Mouse (Mus musculus) heart, adult 2 months (tissue): ENCODE results near the gene Olfr1418. TPM values are rescaled to one million over a fixed set of nuclear protein-coding genes. Genes with fewer than 3 reads are reported as not detected.

ENCODE experiments used
- DNase-seq, 2 experiments: peaks; one replicate each; pipeline ENCODE4 v3.0.0; 2021
- H3K27ac ChIP-seq: fragments of 200-600 bp; 2 replicates; pipeline ENCODE4 v1.8.1; 2022
- H3K27me3 ChIP-seq: fragments of 200-500 bp; 2 replicates; pipeline ENCODE4 v1.6.1; 2012; ENCODE audit warnings: mild to moderate bottlenecking, low read length, inconsistent platforms, mixed read lengths; ENCODE audit not compliant: control insufficient read depth, insufficient read depth
- H3K36me3 ChIP-seq: fragments of 200-500 bp; 2 replicates; pipeline ENCODE4 v1.6.1; 2012; ENCODE audit warnings: low read length, inconsistent platforms; ENCODE audit not compliant: control insufficient read depth, insufficient read depth
- H3K4me1 ChIP-seq: fragments of 200-500 bp; 2 replicates; pipeline ENCODE4 v1.6.1; 2011; ENCODE audit warnings: low read length; ENCODE audit not compliant: control insufficient read depth, insufficient read depth
- H3K4me3 ChIP-seq: fragments of 200-600 bp; 2 replicates; pipeline ENCODE4 v1.8.1; 2022
- H3K79me2 ChIP-seq: fragments of 200-500 bp; replicated peaks from 2 replicates; pipeline ENCODE4 v1.6.1; 2012; ENCODE audit warnings: mild to moderate bottlenecking, inconsistent platforms, low read length, moderate library complexity, mixed read lengths; ENCODE audit not compliant: control insufficient read depth, insufficient read depth
- H3K9ac ChIP-seq: fragments of 200-500 bp; 2 replicates; pipeline ENCODE4 v1.6.1; 2012; ENCODE audit warnings: low read depth, mild to moderate bottlenecking, control low read depth, inconsistent platforms, low read length, mixed read lengths
- CTCF ChIP-seq: fragments of 200-600 bp; IDR thresholded peaks from 2 replicates; pipeline ENCODE4 v1.8.1; 2022; ENCODE audit warnings: antibody characterized with exemption, mild to moderate bottlenecking, moderate library complexity
- EP300 ChIP-seq: fragments of 200-500 bp; IDR thresholded peaks from 2 replicates; pipeline ENCODE4 v1.6.1; 2011; ENCODE audit warnings: low read depth, low read length, control low read depth; ENCODE audit not compliant: insufficient read depth
- POLR2A ChIP-seq: fragments of 200-500 bp; IDR thresholded peaks from 2 replicates; pipeline ENCODE4 v1.6.1; 2011; ENCODE audit warnings: mild to moderate bottlenecking, low read depth, low read length, control low read depth; ENCODE audit not compliant: insufficient read depth
- WGBS: fragments of 180-500 bp; shearing (Covaris S2); methylation state at CpG from one replicate; pipeline ENCODE4 v1.1.7; 2018; 5-methylcytosine and 5-hydroxymethylcytosine counted together
- intact Hi-C: fragments of 180-260 bp; cut with DNase I; formaldehyde crosslinking; loops from one replicate; pipeline ENCODE4 v1.15.1; 2025
- polyA plus RNA-seq: library from polyadenylated mRNA; depleted of rRNA; stranded (reverse); fragments of >200 nt; gene quantifications from 2 replicates; pipeline ENCODE4 v1.2.3, GENCODE M21; 2012
- total RNA-seq, 2 experiments: library from RNA; stranded (reverse); gene quantifications; 2 replicates each; pipeline ENCODE4 v1.2.3; 2021

Gene Olfr1418
- total and polyA plus RNA-seq, 3 experiments, result not detected

DNA sequence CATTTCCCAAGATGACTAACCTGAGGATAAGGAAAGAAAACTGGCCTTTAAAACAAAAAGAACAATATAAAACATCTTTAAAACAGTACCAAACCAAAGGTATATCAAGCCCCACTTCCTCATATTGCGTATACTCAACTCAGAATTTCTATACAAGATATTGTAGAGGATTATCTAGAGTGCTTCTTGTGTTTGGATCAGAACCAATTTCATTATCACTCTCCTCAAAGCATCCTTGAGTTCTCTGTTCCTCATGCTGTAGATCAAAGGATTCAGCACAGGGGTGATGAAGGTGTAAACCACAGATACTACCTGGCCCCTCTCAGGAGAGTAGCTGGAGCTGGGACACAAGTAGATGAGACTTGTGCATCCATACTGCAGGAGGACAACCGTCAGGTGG, 6.0 kb downstream of the Olfr1418 start:
- Histone ChIP-seq H3K4me1 (no peaks in the 10 kb centered on the region), H3K27ac (no peak overlapping the region), H3K27me3 (no peaks in the 10 kb centered on the region), H3K4me3 (no peak overlapping the region), H3K36me3 (no peaks in the 10 kb centered on the region), H3K79me2 (no peaks in the 10 kb centered on the region), H3K9ac (no peak overlapping the region)
- intact Hi-C loops, result no loop called here
- TF ChIP-seq CTCF (no peak), EP300 (no peak), POLR2A (no peak)
- 87% methylated on average over 2 of the region's 2 CpGs for WGBS
- no peak for DNase-seq

DNA sequence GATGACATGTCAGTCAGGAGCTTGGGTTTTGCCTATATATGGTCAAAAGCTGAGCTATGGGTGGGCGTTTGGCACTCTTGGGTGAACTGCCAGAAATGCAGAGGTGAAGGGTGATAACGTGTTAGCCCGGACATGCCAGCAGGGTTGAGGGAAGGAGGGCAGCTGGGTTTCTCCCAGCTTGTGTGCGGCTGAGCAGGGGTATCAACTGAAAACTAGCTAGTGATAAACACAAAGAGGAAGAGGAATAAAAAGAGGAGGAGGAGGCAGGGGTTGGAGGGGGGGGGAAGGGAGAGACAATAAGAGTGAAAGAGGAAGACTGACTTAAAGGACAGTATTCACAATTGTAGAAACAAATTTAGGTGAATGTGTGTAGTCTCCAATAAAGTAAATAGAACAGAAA, 8.2 kb downstream of the Olfr1418 start:
- Histone ChIP-seq H3K4me3 (no peak overlapping the region), H3K79me2 (no peaks in the 10 kb centered on the region), H3K27me3 (no peaks in the 10 kb centered on the region), H3K27ac (no peak overlapping the region), H3K36me3 (no peaks in the 10 kb centered on the region), H3K9ac (no peak overlapping the region), H3K4me1 (no peaks in the 10 kb centered on the region)
- intact Hi-C loops, result no loop called here
- no peak for DNase-seq
- WGBS, result 20% methylated on average over 4 of the region's 4 CpGs
- no peak for TF ChIP-seq EP300
- TF ChIP-seq POLR2A, result no peak
- TF ChIP-seq CTCF, result no peak

DNA sequence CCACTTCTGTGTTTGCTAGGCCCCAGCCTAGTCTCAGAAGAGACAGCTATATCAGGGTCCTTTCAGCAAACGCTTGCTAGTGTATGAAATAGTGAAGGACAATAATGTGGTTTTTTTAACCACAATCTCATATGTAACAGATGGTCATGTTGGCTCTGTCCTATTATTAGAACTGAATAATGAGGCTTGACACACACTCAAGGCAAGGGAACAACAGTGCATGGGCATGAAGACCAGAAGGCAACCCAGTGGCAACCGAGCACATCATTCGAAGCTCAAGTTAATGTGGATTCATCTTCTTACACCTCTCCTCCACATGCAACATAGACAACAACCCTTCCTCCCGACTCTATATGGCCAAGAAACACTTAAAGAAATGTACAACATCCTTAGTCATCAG, 14.5 kb downstream of the Olfr1418 start:
- no peak for DNase-seq
- Histone ChIP-seq H3K9ac (no peak overlapping the region), H3K27me3 (no peaks in the 10 kb centered on the region), H3K27ac (no peak overlapping the region), H3K79me2 (no peaks in the 10 kb centered on the region), H3K36me3 (no peaks in the 10 kb centered on the region), H3K4me3 (no peak overlapping the region), H3K4me1 (no peaks in the 10 kb centered on the region)
- intact Hi-C loops, result no loop called here
- TF ChIP-seq CTCF (no peak), EP300 (no peak), POLR2A (no peak)
- 75% methylated on average over 4 of the region's 4 CpGs for WGBS

DNA sequence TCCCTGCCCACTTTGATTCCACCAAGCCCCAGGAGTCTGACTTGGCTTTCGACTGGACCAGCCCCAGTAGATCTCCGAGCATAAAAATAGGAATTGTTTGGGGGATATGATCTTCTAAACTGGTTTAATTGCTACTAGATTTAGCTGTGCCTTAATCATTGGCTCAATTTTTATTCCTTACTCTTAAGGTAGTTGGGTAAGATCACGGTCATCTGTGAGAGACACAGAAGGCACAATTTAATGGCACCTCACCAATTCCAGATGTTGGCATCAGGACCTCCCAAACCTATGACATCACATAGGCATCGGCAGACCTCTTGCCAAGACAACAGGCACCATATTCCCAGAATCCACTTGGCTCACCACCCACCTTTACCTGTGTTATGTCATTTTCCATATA, 21.7 kb downstream of the Olfr1418 start, which contains the start of gene Olfr1417:
Gene Olfr1417, minus strand, starts transcription at position 101 of the 400 bp plus-strand sequence.
- no peaks in the 10 kb centered on the region for H3K4me1 ChIP-seq
- TF ChIP-seq EP300 (no peak), CTCF (no peak), POLR2A (no peak)
- H3K27ac ChIP-seq, result no peak within 1 kb of the TSS
- intact Hi-C loops, result no loop called here
- no peak within 1 kb of the TSS for H3K4me3 ChIP-seq
- H3K36me3 ChIP-seq, result no peaks in the 10 kb centered on the region
- H3K9ac ChIP-seq, result no peak within 1 kb of the TSS
- no peaks in the 10 kb centered on the region for H3K79me2 ChIP-seq
- no peaks in the 10 kb centered on the region for H3K27me3 ChIP-seq
- DNase-seq, result no peak
- WGBS, result 80% methylated on average over 4 of the region's 4 CpGs

DNA sequence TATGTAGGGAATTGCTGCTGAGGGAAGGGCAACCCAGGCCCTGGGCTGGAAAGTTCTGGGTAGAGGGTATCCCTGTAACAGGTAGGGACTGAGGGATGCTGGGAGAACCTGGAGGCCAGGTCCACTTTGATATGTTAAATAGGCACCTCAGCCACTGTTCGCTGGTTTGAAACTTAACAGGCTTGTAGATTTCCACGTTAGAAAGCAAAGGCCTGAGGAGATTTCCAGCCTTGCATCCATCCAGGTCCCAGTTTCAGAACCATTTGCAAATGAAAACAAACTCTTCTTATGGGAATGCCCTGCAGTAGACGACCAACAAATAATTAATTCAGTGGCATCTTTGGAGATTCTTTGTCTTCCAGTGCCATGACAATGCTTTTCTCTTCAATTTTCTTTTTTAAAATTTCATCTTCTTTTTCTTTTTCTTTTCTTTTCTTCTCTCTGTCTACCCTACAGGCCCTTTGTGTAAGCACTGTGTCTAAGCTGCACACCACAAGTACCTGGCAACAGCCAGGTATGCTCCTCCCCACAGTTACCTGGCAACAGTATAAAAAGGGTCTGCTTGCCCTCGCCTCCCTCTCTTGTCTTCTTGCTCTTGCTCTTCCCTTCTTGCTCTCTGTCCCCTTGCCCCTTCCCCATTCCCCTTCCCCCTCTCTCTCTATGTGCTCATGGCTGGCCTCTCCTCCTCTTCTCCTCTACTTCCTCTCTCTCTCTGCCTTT, 37.4 kb downstream of the Olfr1418 start:
- H3K4me3 ChIP-seq, result no peak overlapping the region
- WGBS, result 56% methylated on average over 4 of the region's 4 CpGs
- intact Hi-C loops, result no loop called here
- H3K36me3 ChIP-seq, result no peaks in the 10 kb centered on the region
- no peak overlapping the region for H3K9ac ChIP-seq
- no peaks in the 10 kb centered on the region for H3K79me2 ChIP-seq
- H3K27ac ChIP-seq, result no peak overlapping the region
- TF ChIP-seq POLR2A (no peak), EP300 (no peak), CTCF (no peak)
- H3K27me3 ChIP-seq, result no peaks in the 10 kb centered on the region
- H3K4me1 ChIP-seq, result no peaks in the 10 kb centered on the region
- no peak for DNase-seq

DNA sequence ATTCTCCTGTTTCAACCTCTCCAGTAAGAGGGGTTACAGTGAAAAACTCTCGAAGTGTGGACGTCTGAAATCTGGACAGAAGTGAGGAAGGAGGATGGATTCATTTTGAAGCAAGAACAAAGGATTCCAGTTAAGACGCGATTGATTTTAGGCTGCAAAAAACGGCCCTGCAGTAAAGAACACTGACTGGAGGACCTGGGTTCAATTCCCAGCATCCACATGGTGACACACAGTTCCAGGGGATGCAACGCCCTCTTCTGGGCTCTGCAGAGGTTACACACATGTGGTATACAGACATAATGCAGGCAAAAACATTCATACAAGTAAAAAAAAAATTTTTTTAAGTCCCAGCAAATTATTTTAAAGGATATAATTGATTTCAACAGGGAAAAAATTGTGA, 40.7 kb downstream of the Olfr1418 start:
- WGBS, result 25% methylated on average over 6 of the region's 6 CpGs
- H3K4me1 ChIP-seq, result no peaks in the 10 kb centered on the region; the same call in 1 of the 2 replicates
- no peaks in the 10 kb centered on the region for H3K79me2 ChIP-seq
- no peak overlapping the region for H3K9ac ChIP-seq
- DNase-seq, result no peak
- H3K36me3 ChIP-seq, result no peaks in the 10 kb centered on the region
- intact Hi-C loops, result loop anchor here (1.0 kb wide), 1 partner anchor 43 kb away; no protein-coding TSS in a partner anchor
- TF ChIP-seq EP300 (peak; percentile 1; the same call in 1 of the 2 replicates), POLR2A (no peak)
- H3K4me3 ChIP-seq, result peak overlapping the region; percentile 65
- H3K27ac ChIP-seq, result no peak overlapping the region
- H3K27me3 ChIP-seq, result no peaks in the 10 kb centered on the region
